Mouse (Mus musculus) urinary bladder, adult 18-20 months (tissue): ENCODE measurements around the gene Mup10.
"Not testable (repeated sequence)": the region's sequence is repeated elsewhere in the genome, so short reads cannot be mapped to it uniquely, and the experiment has no call there.

Source experiments
- DNase-seq, 2 experiments: peaks; one replicate each; pipeline ENCODE4 v3.0.0; 2022; ENCODE audit warnings: low spot score in 2 of 2, mixed read lengths in 2 of 2

Gene Mup10

DNA sequence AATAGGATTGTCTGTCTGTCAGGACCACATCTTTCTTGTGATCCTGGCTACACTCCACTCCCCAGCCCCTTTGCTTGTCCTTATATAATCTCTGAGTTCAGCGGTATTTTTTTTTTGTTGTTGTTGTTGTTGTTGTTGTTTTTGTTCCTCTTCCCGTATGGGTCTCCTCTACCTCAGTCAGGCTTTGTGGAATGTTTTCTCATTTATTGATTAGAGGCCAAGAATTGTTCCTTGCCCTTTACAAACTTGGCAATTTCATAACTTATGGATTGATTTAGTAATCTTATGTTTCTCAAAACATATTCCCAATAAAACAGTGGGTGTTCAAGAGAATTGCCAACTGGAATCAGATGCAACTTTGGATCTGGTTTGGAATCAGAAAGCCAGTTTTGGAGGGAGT is at the start of gene Mup10:
Mup10 (minus strand) TSS at position 101 of the 400 bp plus-strand sequence.
- not testable (repeated sequence) for DNase-seq
